Mouse (Mus musculus) testis, adult 2 months (tissue): ENCODE measurements at regions not wholly inside any gene's neighbourhood (a gene's known extent, or its start where the extent isn't known, plus 50 kb on each side); places are given as distances from the start of the nearest gene placed in this dataset.

Source experiments
- CTCF ChIP-seq: fragments of 200-500 bp; IDR thresholded peaks from 2 replicates; pipeline ENCODE4 v1.5.1; 2012; ENCODE audit warnings: low read depth, mild to moderate bottlenecking, inconsistent platforms, low read length, moderate library complexity; ENCODE audit not compliant: control insufficient read depth, insufficient read depth, insufficient replicate concordance
- POLR2A ChIP-seq: fragments of 200-500 bp; IDR thresholded peaks from 2 replicates; pipeline ENCODE4 v1.6.1; 2012; ENCODE audit warnings: low read depth, mild to moderate bottlenecking, inconsistent platforms, low read length, moderate library complexity; ENCODE audit not compliant: control insufficient read depth

- no peak for TF ChIP-seq CTCF
- TF ChIP-seq POLR2A = no peak
Observed at GRCm38 (mm10) chr13:110557930-110558727, 163.3 kb downstream of the Plk2 start.
